Mouse (Mus musculus): ENCODE measurements at regions not wholly inside any gene's neighbourhood (a gene's known extent, or its start where the extent isn't known, plus 50 kb on each side); places are given as distances from the start of the nearest gene placed in this dataset.

GRCm38 (mm10) chr13:117094773-117095172 lies 69.4 kb upstream of the Parp8 start:
- DNase-seq (ENCODE audit: low read depth, low spot score), result no peak
- no peak for TF ChIP-seq CTCF (IDR thresholded peaks at IDR 0.05)
- H3K27me3 ChIP-seq, result no peaks in the 10 kb centered on the region
- ATAC-seq, result no peak
- CTCF ChIA-PET, result no interaction called here
- POLR2A ChIA-PET, result no interaction called here
- in situ Hi-C loops (cut with MboI; ENCODE audit: low pct_unique_long_range_greater_than_20kb), result no loop called here

- CTCF ChIA-PET, result interaction anchor here (1.1 kb wide), 1 partner anchor 13 kb away, joined by 3 read pairs; no protein-coding TSS in a partner anchor
- in situ Hi-C loops (cut with MboI; ENCODE audit: low pct_unique_long_range_greater_than_20kb), result no loop called here
- ATAC-seq, result no peak
Observed at GRCm38 (mm10) chr13:117088629-117089028, 63.3 kb upstream of the Parp8 start.

DNA sequence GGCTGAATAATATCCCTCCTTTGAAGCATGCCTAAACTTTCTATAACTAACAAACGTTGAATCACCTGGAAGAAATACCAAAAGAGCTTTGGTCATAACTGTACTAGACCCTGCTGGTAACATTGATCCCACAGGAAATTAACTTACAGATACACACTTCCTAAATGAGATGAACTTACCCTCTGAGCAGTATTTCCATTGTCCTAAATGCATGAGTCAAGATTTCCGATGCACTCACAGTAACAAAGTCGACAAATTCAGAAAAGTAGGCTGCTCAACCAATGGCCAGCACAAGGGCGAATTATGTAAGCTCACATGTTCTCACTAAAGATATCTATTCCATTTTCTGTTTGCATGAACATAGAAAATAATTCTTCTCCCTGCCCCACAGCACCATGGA lies 57.4 kb upstream of the Parp8 start:
- no peaks in the 10 kb centered on the region for H3K27me3 ChIP-seq
- TF ChIP-seq CTCF (IDR thresholded peaks at IDR 0.05), result no peak
- CTCF ChIA-PET, result interaction anchor here (1.3 to 1.7 kb wide), 2 partner anchors 12 to 19 kb away, joined by 3 to 6 read pairs; no protein-coding TSS in a partner anchor
- no peak for DNase-seq (ENCODE audit: low read depth, low spot score)
- POLR2A ChIA-PET, result no interaction called here
- in situ Hi-C loops (cut with MboI; ENCODE audit: low pct_unique_long_range_greater_than_20kb), result no loop called here
- no peak for ATAC-seq

More at GRCm38 (mm10) chr13:117088629-117089028, 63.3 kb upstream of the Parp8 start:
- no peak for TF ChIP-seq CTCF (IDR thresholded peaks at IDR 0.05)
- H3K27me3 ChIP-seq, result no peaks in the 10 kb centered on the region
- no peak for DNase-seq (ENCODE audit: low read depth, low spot score)
- POLR2A ChIA-PET, result no interaction called here

DNA sequence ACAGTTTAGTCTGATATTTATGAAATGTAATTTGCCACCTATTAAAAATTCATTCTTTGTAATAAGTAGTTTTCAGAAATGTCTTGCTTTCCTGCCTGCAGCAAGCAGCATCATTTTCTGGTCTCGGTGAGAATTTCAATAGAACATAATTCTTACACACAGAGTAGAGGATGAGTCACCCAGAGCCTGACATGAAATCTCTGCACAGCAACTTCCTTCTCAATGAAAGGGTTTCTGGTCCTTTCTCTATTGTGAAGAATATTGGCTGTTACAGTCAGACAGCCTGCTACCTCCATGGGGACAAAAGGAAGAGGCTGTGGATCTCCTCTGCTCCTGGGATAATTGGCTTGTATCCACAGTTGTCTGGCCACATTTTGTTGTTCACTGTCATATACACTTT lies 54.0 kb upstream of the Parp8 start:
- POLR2A ChIA-PET, result no interaction called here
- in situ Hi-C loops (cut with MboI; ENCODE audit: low pct_unique_long_range_greater_than_20kb), result no loop called here
- DNase-seq (ENCODE audit: low read depth, low spot score) (no peak), ATAC-seq (no peak)
- H3K27me3 ChIP-seq, result no peaks in the 10 kb centered on the region
- TF ChIP-seq CTCF (IDR thresholded peaks at IDR 0.05), result no peak
- CTCF ChIA-PET, result no interaction called here

All from Patski (cell line).